Mouse (Mus musculus) heart, embryonic 14.5 days (tissue): ENCODE measurements around the gene Otud7b. TPM values are rescaled to one million over a fixed set of nuclear protein-coding genes. Genes with fewer than 3 reads are reported as not detected.
A peak's percentile ranks its signal among the peaks of the same experiment; 100 is the strongest.

Experiments used
- ATAC-seq: fragments of 200-750 bp; cut with Nextera tagmentation; 2 replicates; pipeline ENCODE4 v1.8.0; 2017; ENCODE audit warnings: low read depth, moderate TSS enrichment; ENCODE audit not compliant: insufficient number of reproducible peaks, insufficient read depth, low FRiP score
- H3K27ac ChIP-seq, 2 experiments: fragments of 200-500 bp in 1 of 2; fragments of 300-500 bp in 1 of 2; sonication (generic) in 1 of 2; replicated peaks in 1 of 2; 2 replicates each; pipeline ENCODE4 v1.5.1; 2012 to 2014; ENCODE audit warnings: low read depth in 2 of 2, low read length in 2 of 2, control low read depth in 1 of 2, mild to moderate bottlenecking in 1 of 2, mixed read lengths in 1 of 2; ENCODE audit not compliant: control insufficient read depth in 1 of 2, insufficient read depth in 1 of 2
- H3K27me3 ChIP-seq: fragments of 300-500 bp; sonication (generic); 2 replicates; pipeline ENCODE4 v1.6.1; 2014; ENCODE audit warnings: mild to moderate bottlenecking, low read length, control low read depth; ENCODE audit not compliant: control insufficient read depth, insufficient read depth
- H3K36me3 ChIP-seq: fragments of 300-500 bp; sonication (generic); 2 replicates; pipeline ENCODE4 v1.6.1; 2014; ENCODE audit warnings: mild to moderate bottlenecking, control low read depth, low read length, mixed read lengths; ENCODE audit not compliant: control insufficient read depth, insufficient read depth
- H3K4me1 ChIP-seq, 2 experiments: fragments of 200-500 bp in 1 of 2; fragments of 300-500 bp in 1 of 2; sonication (generic) in 1 of 2; 2 replicates each; pipeline ENCODE4 v1.6.1; 2012 to 2014; ENCODE audit warnings: low read length in 2 of 2, control low read depth in 1 of 2, mixed read lengths in 1 of 2; ENCODE audit not compliant: control insufficient read depth in 2 of 2, insufficient read depth in 2 of 2
- H3K4me2 ChIP-seq: fragments of 300-500 bp; sonication (generic); 2 replicates; pipeline ENCODE4 v1.6.1; 2014; ENCODE audit warnings: mild to moderate bottlenecking, low read length
- H3K4me3 ChIP-seq, 2 experiments: fragments of 200-500 bp in 1 of 2; fragments of 300-500 bp in 1 of 2; sonication (generic) in 1 of 2; 2 replicates each; pipeline ENCODE4 v1.5.1; 2012 to 2014; ENCODE audit warnings: low read length in 2 of 2, mild to moderate bottlenecking in 2 of 2, control low read depth in 1 of 2, low read depth in 1 of 2, moderate library complexity in 1 of 2; ENCODE audit not compliant: control insufficient read depth in 1 of 2, insufficient read depth in 1 of 2
- H3K9ac ChIP-seq: fragments of 300-500 bp; sonication (generic); 2 replicates; pipeline ENCODE4 v1.6.1; 2014; ENCODE audit warnings: mild to moderate bottlenecking, low read length
- H3K9me3 ChIP-seq: fragments of 300-500 bp; sonication (generic); 2 replicates; pipeline ENCODE4 v1.6.1; 2016; ENCODE audit warnings: low read length, control low read depth; ENCODE audit not compliant: control insufficient read depth
- WGBS: fragments of 180-500 bp; shearing (Covaris S2); extraction: QIAGEN DNeasy Blood & Tissue Kit; methylation state at CpG from one replicate; pipeline ENCODE4 v1.1.7; 2014; 5-methylcytosine and 5-hydroxymethylcytosine counted together
- polyA plus RNA-seq: library from polyadenylated mRNA; unstranded; fragments of >200 nt; fragmentation: Nextera tagmentation; extraction: Ambion mirVana; gene quantifications from 2 replicates; pipeline ENCODE4 v1.2.1, GENCODE M21; 2014

Gene Otud7b
- polyA plus RNA-seq, 1 experiment from 2014 or later: 12.6 TPM

DNA sequence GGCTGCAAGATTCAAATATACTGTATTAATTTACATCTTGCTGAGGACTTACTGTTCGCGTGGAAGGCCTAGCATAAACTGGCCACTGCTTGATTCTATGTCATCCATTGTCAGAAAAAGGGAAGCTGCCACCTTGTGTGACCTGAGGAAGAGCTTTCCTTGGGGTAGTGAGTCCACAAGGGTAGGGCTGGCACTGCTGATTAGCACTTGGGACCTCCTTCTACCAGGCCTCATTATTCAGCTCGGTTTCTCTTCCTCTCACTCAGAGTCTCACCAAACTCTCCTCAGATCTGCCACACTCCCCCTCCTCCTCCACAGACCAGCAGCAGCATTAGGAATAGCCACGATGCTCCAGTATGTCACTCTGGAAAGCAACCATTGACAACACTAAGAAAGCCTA, 6.2 kb upstream of the Otud7b start:
- Histone ChIP-seq H3K9me3 (no peaks in the 10 kb centered on the region), H3K9ac (no peak overlapping the region), H3K27me3 (no peaks in the 10 kb centered on the region), H3K4me1 (peaks cover 17 to 26% of the 10 kb centered on the region in 2 experiments), H3K27ac (no peak overlapping the region), H3K4me2 (no peak overlapping the region), H3K4me3 (no peak overlapping the region), H3K36me3 (no peaks in the 10 kb centered on the region)
- ATAC-seq: no peak
- WGBS: 60% methylated on average over 4 of the region's 4 CpGs

DNA sequence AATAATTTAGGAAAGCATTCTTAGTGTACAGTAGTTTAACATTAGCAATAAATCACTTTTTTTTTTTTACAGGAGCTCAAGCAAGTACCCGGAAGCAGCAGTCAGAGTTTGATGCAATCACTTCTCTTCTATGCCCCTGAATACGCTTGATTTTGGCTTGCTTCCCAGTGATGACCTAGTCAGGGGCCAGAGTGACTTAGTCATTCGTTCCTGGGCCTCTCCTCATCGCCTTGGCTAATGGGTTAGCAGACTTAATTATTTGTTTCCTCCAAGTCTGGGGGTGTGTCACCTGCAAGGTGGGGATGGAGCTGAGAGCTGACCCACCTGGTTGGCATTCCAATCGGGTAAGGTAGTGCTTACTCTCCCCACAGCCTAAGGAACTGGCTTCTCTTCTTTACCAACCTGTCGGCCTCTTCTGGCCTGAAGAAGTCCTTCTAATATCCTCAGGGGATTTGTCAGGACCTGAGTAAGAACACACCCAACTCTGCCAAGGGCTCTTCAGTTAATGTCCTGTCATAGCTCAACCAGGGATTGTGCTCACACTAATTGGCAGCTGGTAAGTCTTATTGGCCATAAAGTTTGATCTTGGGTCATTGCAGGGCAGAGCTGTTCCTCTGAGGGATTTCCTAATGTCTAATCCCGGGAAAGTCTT, 5.6 kb upstream of the Otud7b start:
- Histone ChIP-seq H3K27me3 (no peaks in the 10 kb centered on the region), H3K9me3 (no peaks in the 10 kb centered on the region), H3K36me3 (no peaks in the 10 kb centered on the region), H3K4me2 (no peak overlapping the region), H3K9ac (no peak overlapping the region), H3K4me3 (no peak overlapping the region), H3K27ac (no peak overlapping the region), H3K4me1 (peaks cover 12 to 22% of the 10 kb centered on the region in 2 experiments)
- ATAC-seq: no peak
- 29% methylated on average over 7 of the region's 7 CpGs for WGBS

DNA sequence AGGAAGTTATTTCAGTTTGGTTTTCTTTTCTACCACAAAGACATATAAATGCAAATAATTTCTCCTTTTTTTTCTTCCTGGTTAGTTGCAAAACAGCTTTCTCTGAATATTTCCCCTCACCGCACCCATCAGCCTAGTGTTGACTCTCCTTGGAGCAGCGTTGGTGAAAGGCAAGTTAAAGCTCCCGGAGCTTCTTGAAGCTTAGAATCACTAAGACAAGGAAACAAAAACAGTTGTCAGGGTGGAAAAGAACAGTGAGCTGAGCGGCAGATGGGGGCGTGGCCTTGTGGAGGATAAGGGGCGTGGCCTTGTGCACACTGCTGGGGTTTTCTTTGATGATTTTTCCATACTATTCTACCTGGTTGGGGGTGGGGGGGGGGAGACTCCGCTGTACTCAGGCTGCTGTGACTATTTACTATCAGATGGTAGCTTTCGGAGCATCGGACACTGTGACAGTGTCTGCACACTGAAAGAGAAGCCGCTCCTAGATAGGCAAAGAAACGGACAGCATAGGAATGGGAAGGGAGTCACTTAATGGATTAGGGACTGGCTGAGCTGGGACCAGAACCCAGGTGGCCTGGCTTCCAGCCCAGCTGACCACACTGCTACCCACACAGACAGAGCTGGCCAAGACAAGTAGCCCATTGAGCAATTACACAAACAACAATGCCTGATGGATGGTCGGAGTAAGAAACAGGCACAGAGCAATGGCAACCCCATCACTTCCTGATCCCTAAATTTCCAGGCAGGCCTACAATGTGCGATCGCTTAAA, 2.0 kb upstream of the Otud7b start:
- H3K4me2 ChIP-seq: peak overlapping the region; percentile 59
- no peak for ATAC-seq
- H3K4me3 ChIP-seq: peak overlapping the region; percentile 33
- no peaks in the 10 kb centered on the region for H3K27me3 ChIP-seq
- no peaks in the 10 kb centered on the region for H3K9me3 ChIP-seq
- no peak overlapping the region for H3K27ac ChIP-seq
- WGBS: 17% methylated on average over 14 of the region's 14 CpGs
- H3K36me3 ChIP-seq: no peaks in the 10 kb centered on the region; the same call in 1 of the 2 replicates
- H3K4me1 ChIP-seq: peaks cover 11 to 30% of the 10 kb centered on the region in 2 experiments
- peak overlapping the region; percentile 52 for H3K9ac ChIP-seq

DNA sequence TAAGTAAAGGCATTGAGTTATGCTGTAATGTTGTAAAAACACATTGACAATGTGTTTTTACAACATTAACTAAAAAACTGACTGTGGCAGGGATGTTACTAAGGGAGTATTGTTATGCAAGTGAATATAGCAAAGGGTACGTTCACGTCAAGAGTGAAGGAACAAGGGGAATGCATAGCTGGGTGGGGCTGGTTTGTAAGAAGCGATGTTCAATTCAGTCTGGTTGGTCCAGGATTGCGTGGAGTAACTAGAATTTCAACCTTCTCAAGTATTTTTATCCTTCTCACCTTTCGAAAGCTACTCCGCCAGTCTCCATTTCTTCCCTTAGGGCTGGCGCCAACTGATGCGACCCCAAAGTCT, 446 bp upstream of the Otud7b start:
- peak overlapping the region; percentile 90 to 95 for H3K27ac ChIP-seq
- peaks cover 7 to 23% of the 10 kb centered on the region in 2 experiments for H3K4me1 ChIP-seq
- WGBS: under 1% methylated on average over 8 of the region's 8 CpGs
- no peaks in the 10 kb centered on the region for H3K9me3 ChIP-seq
- peak overlapping the region; percentile 82 for H3K4me2 ChIP-seq
- H3K4me3 ChIP-seq: peak overlapping the region; percentile 79 to 92
- H3K36me3 ChIP-seq: no peaks in the 10 kb centered on the region; the same call in 1 of the 2 replicates
- peak overlapping the region; percentile 96 for H3K9ac ChIP-seq
- H3K27me3 ChIP-seq: no peaks in the 10 kb centered on the region
- no peak for ATAC-seq

DNA sequence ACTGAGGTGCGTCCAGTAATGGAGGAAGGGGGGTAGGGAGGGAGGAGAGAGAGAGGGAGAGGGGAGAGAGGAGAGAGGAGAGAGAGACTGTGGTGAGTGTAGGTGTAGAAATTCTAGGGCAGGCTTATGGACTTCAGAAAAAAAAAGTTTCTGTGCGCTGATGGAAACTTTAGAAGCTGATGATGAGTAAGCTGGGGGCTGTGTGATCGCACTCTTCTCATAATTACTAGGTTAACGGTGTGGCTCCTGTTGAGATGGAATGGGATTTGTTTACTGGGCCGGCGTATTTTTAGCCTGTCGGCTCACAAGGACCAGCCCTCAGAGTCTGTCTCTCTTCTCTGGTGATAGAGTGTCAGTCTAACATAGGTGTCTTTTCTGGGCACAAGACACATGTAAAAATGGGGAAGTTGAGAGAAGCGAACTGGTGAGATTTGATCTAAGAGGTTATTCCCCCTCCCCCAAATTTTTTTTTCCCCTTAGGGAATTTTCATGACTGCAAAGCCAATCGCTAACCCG, 963 bp downstream of the Otud7b start:
- H3K36me3 ChIP-seq: peaks cover 6% of the 10 kb centered on the region; the same call in 1 of the 2 replicates
- H3K9me3 ChIP-seq: no peaks in the 10 kb centered on the region
- WGBS: 4% methylated on average over 10 of the region's 10 CpGs

DNA sequence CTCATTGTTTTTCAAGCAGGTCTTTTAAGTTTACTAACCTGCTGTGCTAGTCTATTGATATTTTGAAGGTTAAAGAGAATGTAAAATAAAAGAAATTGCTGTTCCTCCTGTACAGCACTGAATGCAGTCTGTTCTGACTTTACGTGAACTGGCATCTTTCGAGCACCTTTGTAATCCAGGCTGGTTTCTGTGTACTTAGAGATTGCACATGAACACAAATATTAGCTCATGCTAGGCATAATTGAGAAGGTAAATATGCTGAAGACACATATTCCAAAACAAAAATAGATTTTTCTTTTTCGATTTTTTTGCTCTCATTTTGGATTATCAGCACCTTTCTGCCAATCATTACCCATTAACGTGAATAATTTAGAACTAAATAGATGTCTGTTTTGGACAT, 1.8 kb downstream of the Otud7b start:
- no peak for ATAC-seq
- H3K9me3 ChIP-seq: no peaks in the 10 kb centered on the region
- peak overlapping the region in 1 of 2 experiments; percentile 92; a peak in 1 of 4 replicates for H3K4me3 ChIP-seq
- H3K9ac ChIP-seq: 0 out of 2 replicates have a peak overlapping the region, but pooled peaks have one; percentile 96
- WGBS: 83% methylated on average over 4 of the region's 4 CpGs
- peaks cover 7 to 22% of the 10 kb centered on the region in 2 experiments for H3K4me1 ChIP-seq
- peaks cover 6% of the 10 kb centered on the region; the same call in 1 of the 2 replicates for H3K36me3 ChIP-seq
- peak overlapping the region; percentile 82 for H3K4me2 ChIP-seq
- no peak overlapping the region for H3K27ac ChIP-seq
- H3K27me3 ChIP-seq: no peaks in the 10 kb centered on the region

More for the DNA sequence above, 963 bp downstream of the Otud7b start:
- H3K4me1 ChIP-seq: peaks cover 7 to 22% of the 10 kb centered on the region in 2 experiments
- H3K4me3 ChIP-seq: peak overlapping the region; percentile 86 to 92
- ATAC-seq: no peak
- H3K27me3 ChIP-seq: no peaks in the 10 kb centered on the region
- H3K9ac ChIP-seq: peak overlapping the region; percentile 96
- peak overlapping the region; percentile 90 to 95 for H3K27ac ChIP-seq
- H3K4me2 ChIP-seq: peak overlapping the region; percentile 82

DNA sequence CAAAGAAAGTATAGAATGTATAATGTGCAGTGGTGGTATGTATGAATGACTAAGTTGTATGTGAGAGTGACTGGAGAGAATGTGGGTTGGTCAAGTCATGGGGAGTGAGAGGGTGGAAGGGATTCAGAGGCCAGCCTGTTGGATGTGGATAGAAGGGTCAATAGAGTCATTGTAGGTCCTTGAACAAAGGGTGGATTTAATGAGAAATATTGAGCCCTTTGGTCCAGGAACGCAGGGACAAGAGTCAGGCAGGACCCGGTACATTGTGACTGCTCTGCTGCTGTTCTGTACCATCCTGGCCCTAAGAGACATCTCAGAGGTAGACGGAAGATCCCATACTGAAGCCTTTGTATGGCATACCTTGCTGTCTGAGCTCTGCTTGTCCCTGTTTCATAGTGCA, 4.0 kb downstream of the Otud7b start:
- no peak overlapping the region for H3K9ac ChIP-seq
- 93% methylated on average over 3 of the region's 3 CpGs for WGBS
- no peak overlapping the region for H3K4me2 ChIP-seq
- no peak overlapping the region for H3K4me3 ChIP-seq
- H3K27ac ChIP-seq: no peak overlapping the region
- H3K27me3 ChIP-seq: no peaks in the 10 kb centered on the region
- H3K9me3 ChIP-seq: no peaks in the 10 kb centered on the region
- peaks cover 6% of the 10 kb centered on the region; the same call in 1 of the 2 replicates for H3K36me3 ChIP-seq
- no peak for ATAC-seq
- peaks cover 6 to 28% of the 10 kb centered on the region in 2 experiments; a peak in 3 of 4 replicates for H3K4me1 ChIP-seq
